23 mouse cellular contexts compared by ENCODE assay signal in the genomic region with DNA sequence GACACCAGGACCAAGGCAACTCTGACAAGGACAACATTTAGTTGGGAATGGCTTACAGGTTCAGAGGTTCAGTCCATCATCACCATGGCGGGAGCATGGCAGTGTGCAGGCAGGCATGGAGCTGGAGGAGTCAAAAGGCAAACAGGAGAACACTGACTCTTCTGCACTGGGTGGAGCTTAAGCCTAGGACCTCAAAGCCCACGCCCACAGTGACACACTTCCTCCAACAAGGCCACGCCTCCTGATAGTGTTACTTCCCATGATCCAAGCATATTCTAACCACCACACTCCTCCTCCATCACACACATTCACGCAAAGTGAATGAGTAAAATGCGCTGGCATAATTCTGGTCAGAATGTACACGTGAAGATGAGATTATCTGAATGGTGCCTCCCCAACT. TPM values are rescaled to one million over a fixed set of nuclear protein-coding genes. Genes with fewer than 3 reads are reported as not detected.
"Had no signal": no experiment of that assay in that cellular context is flagged by ENCODE, and none has a peak within 500 bp of the region (broad histone marks: within the 10 kb centered on the region; RNA-seq: fewer than 3 reads in every experiment).

No protein-coding gene starts in this region.

- H3K27ac ChIP-seq: liver, embryonic 12.5 days; liver, embryonic 14.5 days; macrophage; midbrain, embryonic 10.5 days; midbrain, embryonic 12.5 days; midbrain, embryonic 15.5 days; neural tube, embryonic 12.5 days; stomach, embryonic 15.5 days; stomach, postnatal 0 days had no signal

- DNase-seq: lung, adult 18-20 months; lung, embryonic 14.5 days; lung, postnatal 10 days; thymus, adult 2 months; thymus, postnatal 25 days; thymus, postnatal 4 days had no signal

- ATAC-seq: liver, embryonic 12.5 days; midbrain, embryonic 15.5 days had no signal

- H3K4me3 ChIP-seq: liver, embryonic 12.5 days; midbrain, embryonic 10.5 days; midbrain, embryonic 12.5 days; midbrain, embryonic 15.5 days; neural tube, embryonic 12.5 days; stomach, embryonic 15.5 days had no signal

- H3K9me3 ChIP-seq: liver, embryonic 12.5 days; midbrain, embryonic 10.5 days; midbrain, embryonic 12.5 days; midbrain, embryonic 15.5 days; neural tube, embryonic 12.5 days; stomach, embryonic 15.5 days had no signal

- H3K36me3 ChIP-seq: liver, embryonic 12.5 days; midbrain, embryonic 10.5 days; midbrain, embryonic 12.5 days; midbrain, embryonic 15.5 days; neural tube, embryonic 12.5 days; stomach, embryonic 15.5 days had no signal

- H3K4me2 ChIP-seq: liver, embryonic 12.5 days; lung, embryonic 14.5 days; midbrain, embryonic 12.5 days; midbrain, embryonic 15.5 days; neural tube, embryonic 12.5 days; stomach, embryonic 15.5 days had no signal

- H3K9ac ChIP-seq: liver, embryonic 12.5 days; liver, embryonic 14.5 days; lung, embryonic 14.5 days; midbrain, embryonic 12.5 days; midbrain, embryonic 15.5 days; neural tube, embryonic 12.5 days; stomach, embryonic 15.5 days had no signal

RNA-seq across cellular contexts. Expression of gene Nr2e1, which starts 56.4 kb away (rescaled TPM):
- total RNA-seq: megakaryocyte-erythroid progenitor cell, adult 5-6 weeks; monocyte, adult 5-6 weeks; neutrophil, adult 5-6 weeks had no signal
- polyA plus RNA-seq: liver, embryonic 12.5 days; liver, embryonic 14.5 days; liver, embryonic 16.5 days; lung, embryonic 14.5 days; lung, embryonic 16.5 days; macrophage; neural tube, embryonic 12.5 days; neural tube, embryonic 14.5 days; spleen, adult 2 months; stomach, postnatal 0 days; thymus, adult 2 months; urinary bladder, adult 2 months had no signal
